Mouse (Mus musculus) macrophage (primary cell): ENCODE data around the gene Atf7. TPM values are rescaled to one million over a fixed set of nuclear protein-coding genes. Genes with fewer than 3 reads are reported as not detected.

Experiments
- H3K27ac ChIP-seq: fragments of 350-480 bp; formaldehyde crosslinking; 2 replicates; pipeline ENCODE4 v1.9.0; 2021
- H3K36me3 ChIP-seq: fragments of 350-480 bp; formaldehyde crosslinking; 2 replicates; pipeline ENCODE4 v1.9.0; 2021; ENCODE audit errors: inconsistent target
- H3K4me3 ChIP-seq: fragments of 350-480 bp; formaldehyde crosslinking; 2 replicates; pipeline ENCODE4 v1.9.0; 2021; ENCODE audit errors: inconsistent target
- H3K79me2 ChIP-seq: fragments of 350-480 bp; formaldehyde crosslinking; 2 replicates; pipeline ENCODE4 v1.9.0; 2021; ENCODE audit errors: inconsistent target
- WGBS: methylation state at CpG from one replicate; pipeline ENCODE4 v1.1.7; 2026; ENCODE audit warnings: inconsistent platforms; ENCODE audit not compliant: missing documents; 5-methylcytosine and 5-hydroxymethylcytosine counted together
- polyA plus RNA-seq: library from polyadenylated mRNA; stranded (reverse); fragments of 250-400 nt; gene quantifications from 3 replicates; pipeline ENCODE4 v1.2.4, GENCODE M21; 2018; ENCODE audit warnings: inconsistent platforms

Gene Atf7
- polyA plus RNA-seq, 1 experiment from 2014 or later = 59.3 TPM

GRCm38 (mm10) chr15:102510110-102510509 lies 115.2 kb downstream of the Atf7 start:
- peak overlapping the region; percentile 62 for H3K27ac ChIP-seq
- peaks cover 20% of the 10 kb centered on the region for H3K79me2 ChIP-seq
- 22% methylated on average over 9 of the region's 9 CpGs for WGBS
- no peaks in the 10 kb centered on the region for H3K36me3 ChIP-seq
- peak overlapping the region; percentile 46 for H3K4me3 ChIP-seq

GRCm38 (mm10) chr15:102508336-102508735 lies 116.9 kb downstream of the Atf7 start:
- H3K36me3 ChIP-seq = peaks cover 10% of the 10 kb centered on the region
- H3K79me2 ChIP-seq = peaks cover 22% of the 10 kb centered on the region
- 0 out of 2 replicates have a peak overlapping the region, but pooled peaks have one; percentile 69 for H3K27ac ChIP-seq
- WGBS = 92% methylated on average over 3 of the region's 3 CpGs
- no peak overlapping the region for H3K4me3 ChIP-seq

GRCm38 (mm10) chr15:102507561-102507960 lies 117.7 kb downstream of the Atf7 start:
- Histone ChIP-seq H3K4me3 (no peak overlapping the region), H3K79me2 (peaks cover 22% of the 10 kb centered on the region), H3K27ac (peak overlapping the region; percentile 69), H3K36me3 (peaks cover 17% of the 10 kb centered on the region)

- peaks cover 22% of the 10 kb centered on the region for H3K79me2 ChIP-seq
- peaks cover 24% of the 10 kb centered on the region for H3K36me3 ChIP-seq
- WGBS = 88% methylated on average over 1 of the region's 1 CpGs
- peak overlapping the region; percentile 69 for H3K27ac ChIP-seq
- no peak overlapping the region for H3K4me3 ChIP-seq
Observed at GRCm38 (mm10) chr15:102506864-102507263, 118.4 kb downstream of the Atf7 start.

GRCm38 (mm10) chr15:102506464-102506830 lies 118.8 kb downstream of the Atf7 start:
- peaks cover 29% of the 10 kb centered on the region for H3K36me3 ChIP-seq
- peaks cover 22% of the 10 kb centered on the region for H3K79me2 ChIP-seq
- H3K4me3 ChIP-seq = no peak overlapping the region
- WGBS = 17% methylated on average over 2 of the region's 2 CpGs
- peak overlapping the region; percentile 69 for H3K27ac ChIP-seq

- WGBS = 86% methylated on average over 9 of the region's 9 CpGs
- H3K79me2 ChIP-seq = peaks cover 22% of the 10 kb centered on the region
- H3K4me3 ChIP-seq = no peak overlapping the region
- H3K36me3 ChIP-seq = peaks cover 34% of the 10 kb centered on the region
- H3K27ac ChIP-seq = peak overlapping the region; percentile 69
Observed at GRCm38 (mm10) chr15:102505770-102506463, 119.3 kb downstream of the Atf7 start.

- no peak overlapping the region for H3K27ac ChIP-seq
- peaks cover 41% of the 10 kb centered on the region for H3K36me3 ChIP-seq
- H3K79me2 ChIP-seq = peaks cover 22% of the 10 kb centered on the region
- WGBS = 90% methylated on average over 8 of the region's 12 CpGs
- no peak overlapping the region for H3K4me3 ChIP-seq
Observed at GRCm38 (mm10) chr15:102505073-102505769, 120.0 kb downstream of the Atf7 start.

- H3K79me2 ChIP-seq = peaks cover 15% of the 10 kb centered on the region
- WGBS = 93% methylated on average over 9 of the region's 9 CpGs
- peaks cover 52% of the 10 kb centered on the region for H3K36me3 ChIP-seq
Observed at GRCm38 (mm10) chr15:102503924-102504782, 121.1 kb downstream of the Atf7 start.

GRCm38 (mm10) chr15:102503447-102503846 lies 121.8 kb downstream of the Atf7 start, which contains the start of gene Gm10337:
Gm10337 (plus strand) TSS chr15:102503722.
- H3K27ac ChIP-seq = no peak within 1 kb of the TSS
- WGBS = 100% methylated on average over 1 of the region's 1 CpGs
- peaks cover 8% of the 10 kb centered on the region for H3K79me2 ChIP-seq
- H3K4me3 ChIP-seq = no peak within 1 kb of the TSS
- peaks cover 58% of the 10 kb centered on the region for H3K36me3 ChIP-seq

More at GRCm38 (mm10) chr15:102503924-102504782, 121.1 kb downstream of the Atf7 start:
- no peak overlapping the region for H3K27ac ChIP-seq
- no peak overlapping the region for H3K4me3 ChIP-seq

- 91% methylated on average over 9 of the region's 9 CpGs for WGBS
- Histone ChIP-seq H3K27ac (no peak overlapping the region), H3K4me3 (no peak overlapping the region), H3K36me3 (peaks cover 65% of the 10 kb centered on the region), H3K79me2 (peaks cover 7% of the 10 kb centered on the region; the same call in 1 of the 2 replicates)
Observed at GRCm38 (mm10) chr15:102502254-102502840, 122.9 kb downstream of the Atf7 start.

GRCm38 (mm10) chr15:102501084-102501814 lies 124.0 kb downstream of the Atf7 start:
- H3K27ac ChIP-seq = no peak overlapping the region
- WGBS = 96% methylated on average over 19 of the region's 19 CpGs
- peaks cover 18% of the 10 kb centered on the region for H3K79me2 ChIP-seq
- no peak overlapping the region for H3K4me3 ChIP-seq
- H3K36me3 ChIP-seq = peaks cover 70% of the 10 kb centered on the region

GRCm38 (mm10) chr15:102500479-102500878 lies 124.8 kb downstream of the Atf7 start:
- WGBS = 94% methylated on average over 5 of the region's 5 CpGs
- peaks cover 76% of the 10 kb centered on the region for H3K36me3 ChIP-seq
- no peak overlapping the region for H3K4me3 ChIP-seq
- no peak overlapping the region for H3K27ac ChIP-seq
- peaks cover 25% of the 10 kb centered on the region for H3K79me2 ChIP-seq

- Histone ChIP-seq H3K36me3 (peaks cover 82% of the 10 kb centered on the region), H3K79me2 (peaks cover 28% of the 10 kb centered on the region), H3K4me3 (no peak overlapping the region), H3K27ac (no peak overlapping the region)
- WGBS = 81% methylated on average over 6 of the region's 6 CpGs
Observed at GRCm38 (mm10) chr15:102499851-102500250, 125.4 kb downstream of the Atf7 start.

- no peak overlapping the region for H3K4me3 ChIP-seq
- 41% methylated on average over 3 of the region's 3 CpGs for WGBS
- peaks cover 33% of the 10 kb centered on the region for H3K79me2 ChIP-seq
- H3K27ac ChIP-seq = no peak overlapping the region
- H3K36me3 ChIP-seq = peaks cover 85% of the 10 kb centered on the region
Observed at GRCm38 (mm10) chr15:102499370-102499769, 125.9 kb downstream of the Atf7 start.
